Mouse (Mus musculus): ENCODE results near the gene Slc6a19.

DNA sequence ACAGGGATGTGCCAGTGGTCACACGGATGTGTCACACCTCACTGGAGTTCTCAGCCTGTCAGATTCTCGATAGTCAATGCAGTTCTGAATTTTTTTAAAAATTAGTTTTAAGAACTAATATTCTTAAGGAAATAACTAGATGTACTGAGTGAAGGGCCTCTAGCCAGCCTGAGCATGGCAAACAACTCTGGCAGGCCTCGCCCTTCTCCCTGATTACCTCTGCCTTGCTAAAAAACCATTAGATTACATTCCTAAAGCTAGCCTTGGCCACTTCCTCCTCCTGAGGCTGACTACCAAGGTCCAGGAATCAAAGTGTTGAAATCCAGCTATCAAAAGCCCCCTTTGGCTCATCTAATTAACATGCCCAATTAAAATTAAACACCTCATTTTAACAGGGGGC is 46.6 kb upstream of the Slc6a19 start:
- TF ChIP-seq EP300 (IDR thresholded peaks at IDR 0.05; ENCODE audit: low read depth in 1 of 2, low read length in 2 of 2) (no peak), CTCF (IDR thresholded peaks at IDR 0.05 in 2 of 3, conservative IDR thresholded peaks at IDR 0.05 in 1 of 3; ENCODE audit: control insufficient read depth in 1 of 3, insufficient read depth in 1 of 3, low read depth in 2 of 3, low read length in 3 of 3, poor library complexity in 1 of 3, severe bottlenecking in 1 of 3) (no peak), NELFE (IDR thresholded peaks at IDR 0.05; ENCODE audit: low read depth, low read length) (no peak)
